Mouse (Mus musculus): Measurements from ENCODE around the gene Cadm2.

- TF ChIP-seq GATA1 (IDR thresholded peaks at IDR 0.05; ENCODE audit: low read length), result no peak
- TF ChIP-seq TAL1 (IDR thresholded peaks at IDR 0.05; ENCODE audit: low read length), result no peak
These were observed 524.0 kb downstream of the Cadm2 start for GRCm38 (mm10) chr16:67096706-67097105.
